Mouse (Mus musculus) kidney, postnatal 0 days (tissue): Measurements from ENCODE around the gene Ror2. TPM values are rescaled to one million over a fixed set of nuclear protein-coding genes. Genes with fewer than 3 reads are reported as not detected.

Experiments
- ATAC-seq: fragments of 200-750 bp; cut with Nextera tagmentation; replicated peaks from 2 replicates; pipeline ENCODE4 v1.8.0; 2017; ENCODE audit warnings: low read depth, moderate number of reproducible peaks, moderate TSS enrichment, moderate library complexity; ENCODE audit not compliant: low FRiP score
- DNase-seq: peaks from one replicate; pipeline ENCODE4 v3.0.0-alpha.2; 2016; ENCODE audit warnings: low spot score
- H3K27ac ChIP-seq: fragments of 300-500 bp; sonication (generic); 2 replicates; pipeline ENCODE4 v1.5.1; 2014; ENCODE audit warnings: mild to moderate bottlenecking
- H3K27me3 ChIP-seq: fragments of 300-500 bp; sonication (generic); 2 replicates; pipeline ENCODE4 v1.6.1; 2014; ENCODE audit warnings: low read length, mixed read lengths; ENCODE audit not compliant: insufficient read depth
- H3K36me3 ChIP-seq: fragments of 300-500 bp; sonication (generic); 2 replicates; pipeline ENCODE4 v1.6.1; 2014; ENCODE audit warnings: low read length, mixed read lengths; ENCODE audit not compliant: insufficient read depth
- H3K4me1 ChIP-seq: fragments of 300-500 bp; sonication (generic); replicated peaks from 2 replicates; pipeline ENCODE4 v1.6.1; 2014; ENCODE audit warnings: antibody characterized with exemption, low read length, mixed read lengths; ENCODE audit not compliant: insufficient read depth
- H3K4me2 ChIP-seq: fragments of 300-500 bp; sonication (generic); 2 replicates; pipeline ENCODE4 v1.6.1; 2014; ENCODE audit warnings: mild to moderate bottlenecking, low read length, moderate library complexity, mixed read lengths
- H3K4me3 ChIP-seq: fragments of 300-500 bp; sonication (generic); replicated peaks from 2 replicates; pipeline ENCODE4 v1.5.1; 2014; ENCODE audit warnings: low read depth, low read length
- H3K9ac ChIP-seq: fragments of 300-500 bp; sonication (generic); 2 replicates; pipeline ENCODE4 v1.6.1; 2014; ENCODE audit warnings: low read depth, low read length
- H3K9me3 ChIP-seq: fragments of 300-500 bp; sonication (generic); replicated peaks from 2 replicates; pipeline ENCODE4 v1.6.1; 2016; ENCODE audit warnings: low read length, inconsistent platforms, mixed read lengths
- CTCF ChIP-seq: IDR thresholded peaks from 2 replicates; pipeline ENCODE4 v1.5.1; 2016; ENCODE audit warnings: antibody characterized with exemption, low read depth, mild to moderate bottlenecking, moderate library complexity
- WGBS: fragments of 180-500 bp; shearing (Covaris S2); extraction: QIAGEN DNeasy Blood & Tissue Kit; methylation state at CpG from one replicate; pipeline ENCODE4 v1.1.7; 2014; 5-methylcytosine and 5-hydroxymethylcytosine counted together
- polyA plus RNA-seq: library from polyadenylated mRNA; unstranded; fragments of >200 nt; fragmentation: Nextera tagmentation; extraction: Ambion mirVana; gene quantifications from 2 replicates; pipeline ENCODE4 v1.2.1, GENCODE M21; 2015

Ror2 gene
- polyA plus RNA-seq, 1 experiment from 2014 or later = 7.4 TPM

DNA sequence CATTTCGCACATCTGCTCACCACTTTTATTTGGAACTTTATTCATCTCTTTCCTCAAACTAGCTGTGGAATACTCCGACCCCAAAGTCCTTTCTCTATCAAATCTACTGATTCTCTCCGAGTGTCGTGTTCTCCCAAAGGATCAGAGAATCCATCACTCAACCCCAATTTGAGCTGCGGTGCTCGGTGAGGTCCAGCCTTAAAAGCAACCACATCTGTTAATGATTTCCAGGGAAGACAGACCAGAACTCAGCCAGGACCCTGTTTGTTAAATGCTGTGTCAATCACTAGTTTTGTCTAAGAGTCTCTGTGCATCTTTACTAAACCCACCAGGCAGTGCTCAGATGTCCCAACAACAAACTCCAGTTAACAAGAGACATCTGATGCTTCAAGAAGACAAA lies 204.1 kb downstream of the Ror2 start:
- WGBS = 56% methylated on average over 6 of the region's 6 CpGs
- Histone ChIP-seq H3K36me3 (no peaks in the 10 kb centered on the region), H3K27me3 (no peaks in the 10 kb centered on the region)

DNA sequence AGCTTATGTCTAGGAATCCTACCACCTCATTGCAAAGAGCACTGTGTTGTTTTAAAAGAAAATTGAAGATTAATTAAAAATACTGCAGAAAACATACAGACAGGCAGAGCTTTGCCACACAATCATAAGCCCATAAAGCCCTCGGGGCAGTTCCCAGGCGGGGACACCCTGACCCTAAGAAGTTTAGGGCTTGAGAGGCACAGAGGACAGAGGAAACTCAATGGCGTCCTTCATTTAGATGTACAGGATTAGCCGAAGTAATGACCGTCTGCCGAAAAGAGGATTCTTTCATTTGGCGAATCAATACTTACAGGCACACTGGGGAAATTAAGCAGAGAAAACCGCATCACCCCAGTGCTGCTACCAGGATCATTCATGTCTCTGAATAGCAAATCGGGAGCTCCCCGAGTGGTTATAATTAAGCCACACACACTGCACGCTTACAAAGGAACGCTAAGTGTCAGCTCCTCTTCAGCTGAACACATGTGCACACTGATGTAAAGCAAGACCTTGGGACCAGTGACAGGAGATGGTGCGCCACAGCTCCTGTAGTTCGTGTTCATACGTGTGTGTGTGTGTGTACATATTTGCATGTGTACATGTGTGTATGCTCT lies 208.1 kb downstream of the Ror2 start:
- Histone ChIP-seq H3K27ac (no peak overlapping the region), H3K36me3 (no peaks in the 10 kb centered on the region), H3K4me2 (no peak overlapping the region), H3K4me1 (no peaks in the 10 kb centered on the region), H3K4me3 (no peak overlapping the region), H3K27me3 (no peaks in the 10 kb centered on the region), H3K9me3 (no peaks in the 10 kb centered on the region), H3K9ac (no peak overlapping the region)
- ATAC-seq (no peak), DNase-seq (no peak)
- WGBS = 89% methylated on average over 15 of the region's 15 CpGs
- no peak for TF ChIP-seq CTCF

More for the DNA sequence above, 204.1 kb downstream of the Ror2 start:
- no peak overlapping the region for H3K9ac ChIP-seq
- H3K9me3 ChIP-seq = no peaks in the 10 kb centered on the region
- no peaks in the 10 kb centered on the region for H3K4me1 ChIP-seq
- H3K4me3 ChIP-seq = no peak overlapping the region
- DNase-seq = no peak
- ATAC-seq = no peak
- no peak overlapping the region for H3K27ac ChIP-seq
- H3K4me2 ChIP-seq = no peak overlapping the region
- no peak for TF ChIP-seq CTCF

DNA sequence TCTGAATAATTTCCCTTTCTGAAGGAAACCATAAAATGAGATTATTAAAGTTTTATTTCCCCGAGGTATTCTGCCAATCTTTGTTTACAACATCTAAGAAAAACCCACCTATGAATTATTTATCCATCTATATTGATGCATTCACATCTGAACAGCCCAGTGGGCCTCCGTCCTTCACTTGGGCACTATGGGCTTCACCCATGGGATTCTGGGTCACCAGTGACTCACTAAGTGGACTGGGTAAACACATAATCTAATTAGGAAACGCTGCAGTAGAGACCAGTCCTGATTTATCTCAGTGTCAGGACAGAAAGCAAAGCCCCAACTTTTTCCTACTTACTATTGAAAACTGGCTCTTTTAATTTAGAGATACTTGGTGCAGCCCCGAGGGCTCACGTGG lies 210.9 kb downstream of the Ror2 start:
- no peak overlapping the region for H3K27ac ChIP-seq
- no peaks in the 10 kb centered on the region for H3K9me3 ChIP-seq
- no peak for ATAC-seq
- no peak for DNase-seq
- H3K4me3 ChIP-seq = no peak overlapping the region
- no peak overlapping the region for H3K4me2 ChIP-seq
- no peak overlapping the region for H3K9ac ChIP-seq
- H3K4me1 ChIP-seq = no peaks in the 10 kb centered on the region
- no peaks in the 10 kb centered on the region for H3K27me3 ChIP-seq
- TF ChIP-seq CTCF = no peak
- no peaks in the 10 kb centered on the region for H3K36me3 ChIP-seq
- 62% methylated on average over 5 of the region's 5 CpGs for WGBS

DNA sequence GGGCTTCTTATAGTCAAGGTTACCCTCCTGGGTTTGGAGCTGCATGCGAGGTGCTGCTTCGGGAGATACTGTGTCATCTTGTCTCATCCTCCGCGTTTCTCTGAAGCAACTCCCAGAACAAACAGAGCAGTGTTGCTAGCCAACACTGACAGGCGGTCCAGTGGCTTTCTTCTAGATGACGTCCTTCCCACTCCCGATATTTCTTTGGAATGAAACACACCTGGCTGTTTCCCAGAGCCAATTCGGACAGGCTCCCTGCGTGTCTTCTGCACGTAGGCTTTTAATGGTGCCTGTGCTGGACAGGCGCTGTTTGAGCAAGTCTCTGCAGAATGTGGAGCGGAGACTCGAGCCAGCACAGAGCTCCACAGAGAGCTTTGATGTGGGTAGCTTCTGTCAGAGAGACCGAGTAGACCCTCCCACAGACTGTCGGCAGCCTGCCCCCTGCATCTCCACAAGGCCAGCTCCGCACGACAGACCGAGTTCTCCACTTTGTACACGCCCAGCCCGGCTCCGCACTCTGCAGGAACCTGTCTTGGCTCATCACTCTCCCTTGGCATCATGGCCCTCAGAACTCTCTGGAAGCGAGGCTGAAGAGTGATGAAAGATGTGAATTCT lies 216.7 kb downstream of the Ror2 start:
- Histone ChIP-seq H3K4me3 (no peak overlapping the region), H3K9me3 (no peaks in the 10 kb centered on the region), H3K4me1 (0 out of 2 replicates have a peak, but pooled peaks cover 11% of the 10 kb centered on the region), H3K27ac (no peak overlapping the region), H3K9ac (no peak overlapping the region), H3K36me3 (no peaks in the 10 kb centered on the region), H3K4me2 (no peak overlapping the region), H3K27me3 (no peaks in the 10 kb centered on the region)
- ATAC-seq = no peak
- DNase-seq = no peak
- no peak for TF ChIP-seq CTCF
- 59% methylated on average over 22 of the region's 22 CpGs for WGBS

DNA sequence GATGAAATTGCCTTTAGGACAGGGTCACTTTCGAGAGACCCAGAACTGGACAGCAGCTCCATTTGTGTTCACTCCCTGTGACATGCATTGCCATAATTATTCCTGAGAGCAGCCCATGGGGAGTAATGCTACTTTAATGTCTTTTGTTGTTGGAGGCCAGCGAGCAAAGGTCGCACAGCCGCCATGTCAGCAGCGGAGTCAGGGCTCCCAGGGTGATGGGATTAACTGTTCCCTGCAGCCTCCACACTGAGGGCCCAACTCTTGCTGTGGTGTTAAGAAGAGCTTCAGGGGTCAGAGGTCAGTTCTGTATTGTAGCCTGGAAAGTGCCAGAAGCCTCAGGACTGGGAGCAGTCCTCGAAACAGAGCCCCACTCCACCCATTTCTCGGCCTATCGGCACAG lies 217.5 kb downstream of the Ror2 start:
- H3K4me3 ChIP-seq = no peak overlapping the region
- no peaks in the 10 kb centered on the region for H3K27me3 ChIP-seq
- ATAC-seq = 0 out of 2 replicates have a peak, but pooled peaks have one; percentile 36
- H3K27ac ChIP-seq = no peak overlapping the region
- no peak overlapping the region for H3K9ac ChIP-seq
- no peak for TF ChIP-seq CTCF
- H3K4me2 ChIP-seq = no peak overlapping the region
- H3K36me3 ChIP-seq = no peaks in the 10 kb centered on the region
- no peaks in the 10 kb centered on the region for H3K9me3 ChIP-seq
- DNase-seq = peak; percentile 40
- H3K4me1 ChIP-seq = 0 out of 2 replicates have a peak, but pooled peaks cover 11% of the 10 kb centered on the region
- WGBS = 51% methylated on average over 8 of the region's 8 CpGs

DNA sequence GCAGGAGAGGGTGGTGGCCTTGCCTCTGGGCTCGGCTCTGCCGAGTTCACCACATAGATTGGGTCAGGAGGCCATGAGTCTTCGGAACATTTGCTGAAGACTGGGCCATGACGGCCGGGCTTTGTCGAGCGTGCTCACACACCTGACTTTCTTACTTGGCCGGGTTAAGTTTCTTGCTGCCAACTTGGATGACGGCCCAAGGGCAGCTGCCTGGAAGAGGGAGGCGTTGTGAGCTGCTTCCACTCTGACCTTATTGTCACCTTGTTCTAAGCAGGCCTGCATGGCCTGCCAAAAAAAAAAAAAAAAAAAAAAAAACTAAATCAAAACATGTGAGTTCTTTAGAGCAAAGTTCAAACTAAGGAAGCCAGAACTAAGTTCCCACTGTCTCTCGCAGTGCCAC lies 218.0 kb downstream of the Ror2 start:
- Histone ChIP-seq H3K27ac (no peak overlapping the region), H3K9me3 (no peaks in the 10 kb centered on the region), H3K4me2 (no peak overlapping the region), H3K4me1 (0 out of 2 replicates have a peak, but pooled peaks cover 11% of the 10 kb centered on the region), H3K9ac (no peak overlapping the region), H3K27me3 (no peaks in the 10 kb centered on the region), H3K36me3 (no peaks in the 10 kb centered on the region), H3K4me3 (no peak overlapping the region)
- ATAC-seq = no peak; the same call in 1 of the 2 replicates
- no peak for TF ChIP-seq CTCF
- WGBS = 21% methylated on average over 11 of the region's 11 CpGs
- DNase-seq = peak; percentile 60
